ENCODE assay signal across 10 mouse cellular contexts in the genomic region with DNA sequence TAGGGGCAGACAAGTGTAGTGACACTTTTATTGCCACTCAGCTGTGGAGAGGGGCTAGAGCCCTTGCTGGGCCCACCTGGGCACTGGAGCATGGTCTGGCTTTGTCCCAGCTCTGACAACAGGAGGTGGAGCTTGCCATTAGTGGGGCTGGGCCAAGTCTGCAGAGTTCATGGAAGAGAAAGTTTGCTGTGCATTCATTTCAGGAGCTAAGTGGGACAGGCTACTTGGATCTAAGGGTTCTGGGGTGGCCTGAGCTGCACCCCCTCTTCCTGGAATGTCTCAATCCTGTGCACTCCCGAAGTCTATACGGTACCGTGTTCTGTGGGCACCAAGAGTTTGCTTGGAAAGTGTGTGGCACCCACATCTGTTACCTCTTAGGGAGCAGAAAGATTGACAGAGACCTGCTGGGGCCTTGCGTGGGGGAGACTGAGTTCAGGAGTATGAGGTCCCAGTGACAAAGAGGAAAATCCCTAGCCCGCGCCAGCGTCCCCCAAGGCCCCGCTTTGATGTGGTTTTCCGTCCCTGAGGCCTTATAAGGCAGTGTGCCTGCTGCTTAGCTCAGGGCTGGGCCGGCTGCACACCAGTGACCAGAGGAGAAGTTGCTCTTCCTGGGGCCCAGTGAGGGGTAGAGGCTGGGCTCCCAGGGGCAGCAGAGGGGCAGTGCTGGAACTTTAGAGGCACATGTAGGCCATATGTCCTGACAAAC. TPM values are rescaled to one million over a fixed set of nuclear protein-coding genes. Genes with fewer than 3 reads are reported as not detected.
A peak's percentile ranks its signal among the peaks of the same experiment; 100 is the strongest.
DNase-seq lines count a peak whose midpoint lies in the region; ATAC-seq and TF ChIP-seq lines count a peak whose summit lies in the region.
"Had no signal": no experiment of that assay in that cellular context is flagged by ENCODE, and none has a peak within 500 bp of the region (broad histone marks: within the 10 kb centered on the region; RNA-seq: fewer than 3 reads in every experiment).

No protein-coding gene starts in this region.

- peak; percentile 70 for ATAC-seq in heart, embryonic 12.5 days (ENCODE audit: insufficient number of reproducible peaks, low FRiP score)
- peak; percentile 48; the same call in 1 of the 2 replicates for ATAC-seq in limb, embryonic 12.5 days (ENCODE audit: insufficient number of reproducible peaks, insufficient read depth, low FRiP score, low TSS enrichment, low read depth)
- ATAC-seq in frontal cortex, adult (ENCODE audit: low TSS enrichment) = no peak
- no peak for ATAC-seq in erythroblast, adult 5-6 weeks (replicated peaks; ENCODE audit: low FRiP score, poor library complexity, severe bottlenecking)

- peaks cover 78% of the 10 kb centered on the region for H3K4me1 ChIP-seq in heart, embryonic 12.5 days (replicated peaks)
- H3K4me1 ChIP-seq in limb, embryonic 12.5 days (replicated peaks) = peaks cover 62% of the 10 kb centered on the region
- peaks cover 47% of the 10 kb centered on the region; the same call in 1 of the 2 replicates for H3K4me1 ChIP-seq in spleen, adult 2 months (ENCODE audit: control insufficient read depth, insufficient read depth, insufficient read length)

- H3K4me3 ChIP-seq in heart, embryonic 12.5 days = no peak overlapping the region
- no peak overlapping the region for H3K4me3 ChIP-seq in limb, embryonic 12.5 days (replicated peaks)
- H3K4me3 ChIP-seq in spleen, adult 2 months (ENCODE audit: extremely low read depth, insufficient read depth, insufficient read length) = no peak overlapping the region

- H3K4me2 ChIP-seq in heart, embryonic 12.5 days = peak overlapping the region; percentile 13; the same call in 1 of the 2 replicates
- peak overlapping the region; percentile 26 for H3K4me2 ChIP-seq in limb, embryonic 12.5 days

- no peaks in the 10 kb centered on the region for H3K9me3 ChIP-seq in heart, embryonic 12.5 days (replicated peaks)
- H3K9me3 ChIP-seq in limb, embryonic 12.5 days = no peaks in the 10 kb centered on the region

- no peaks in the 10 kb centered on the region for H3K36me3 ChIP-seq in heart, embryonic 12.5 days
- H3K36me3 ChIP-seq in limb, embryonic 12.5 days = peaks cover 17% of the 10 kb centered on the region
- no peaks in the 10 kb centered on the region for H3K36me3 ChIP-seq in spleen, adult 2 months (ENCODE audit: control insufficient read depth, insufficient read depth, low read length)

- H3K27ac ChIP-seq in heart, embryonic 12.5 days (ENCODE audit: poor library complexity, severe bottlenecking) = peak overlapping the region; percentile 90
- peak overlapping the region; percentile 91 for H3K27ac ChIP-seq in limb, embryonic 12.5 days
- H3K27ac ChIP-seq in spleen, adult 2 months (ENCODE audit: insufficient read depth, low read length) = 0 out of 2 replicates have a peak overlapping the region, but pooled peaks have one; percentile 15
- H3K27ac ChIP-seq: macrophage had no signal

- H3K27me3 ChIP-seq in heart, embryonic 12.5 days (replicated peaks) = no peaks in the 10 kb centered on the region
- no peaks in the 10 kb centered on the region; the same call in 1 of the 2 replicates for H3K27me3 ChIP-seq in limb, embryonic 12.5 days
- H3K27me3 ChIP-seq in spleen, adult 2 months (ENCODE audit: control insufficient read depth, insufficient read depth, low read length) = 0 out of 2 replicates have a peak, but pooled peaks cover 2% of the 10 kb centered on the region

- peak overlapping the region; percentile 57 for H3K9ac ChIP-seq in heart, embryonic 12.5 days
- H3K9ac ChIP-seq in limb, embryonic 12.5 days (replicated peaks) = no peak overlapping the region

- 27% methylated on average over 10 of the region's 10 CpGs for WGBS in heart, embryonic 12.5 days
- 9% methylated on average over 10 of the region's 10 CpGs for WGBS in limb, embryonic 12.5 days
- WGBS in spleen, adult 2 months = 11% methylated on average over 10 of the region's 10 CpGs

- DNase-seq in heart, adult 8-10 months (ENCODE audit: low spot score) = no peak
- DNase-seq in thymus, postnatal 14 days = peak; percentile 13
- DNase-seq in thymus, adult 18-20 months = no peak
- peak in 1 of 2 experiments; percentile 68 for DNase-seq in spleen, adult 2 months (ENCODE audit: low read depth in 1 of 2, low spot score in 2 of 2)

- TF ChIP-seq CTCF in spleen, adult 2 months (IDR thresholded peaks at IDR 0.05; ENCODE audit: extremely low read depth, insufficient read depth, insufficient read length, insufficient replicate concordance) = no peak

- TF ChIP-seq POLR2A in spleen, adult 2 months (IDR thresholded peaks at IDR 0.05; ENCODE audit: low read depth, low read length) = no peak

RNA-seq across cellular contexts. Expression of a gene that starts 49.3 kb away (rescaled TPM):
- 26.5 and 27.7 TPM in 2 replicates for polyA plus RNA-seq in heart, embryonic 12.5 days (2016; fragmentation: Nextera tagmentation; extraction: Ambion mirVana)
- total RNA-seq in heart, adult 8-10 months (2022) = 1 to 10 TPM; 1.8 to 2.3 (median 2.0) TPM
- 64.0 and 72.1 TPM in 2 replicates for polyA plus RNA-seq in limb, embryonic 12.5 days (2016; fragmentation: Nextera tagmentation; extraction: Ambion mirVana)
- 9.3 and 13.4 TPM in 2 replicates for polyA plus RNA-seq in spleen, adult 2 months (2012; rRNA removed)
- not detected in 2 replicates for total RNA-seq in erythroblast, adult 5-6 weeks (2015; ENCODE audit: low replicate concordance)
- total RNA-seq in erythroblast, adult 5-6 weeks (2017; ENCODE audit: low replicate concordance) = 0.42 TPM in 1 of 2 replicates, not detected in the other
- total RNA-seq: MEL had no signal
- polyA plus RNA-seq: macrophage had no signal

Comparison
In these comparisons a context has a peak if more than half of its experiments do, and no peak if none do; other contexts are left out.
1. ATAC-seq: peak in heart, embryonic 12.5 days (single experiment) and limb, embryonic 12.5 days (single experiment); none in frontal cortex, adult (single experiment) and erythroblast, adult 5-6 weeks (single experiment).
2. H3K27ac ChIP-seq: peak in every context shown above with its lines; median percentile 91 in limb, embryonic 12.5 days; 90 in heart, embryonic 12.5 days; 15 in spleen, adult 2 months.